Mouse (Mus musculus): ENCODE results near the gene Tmem125.
A peak's percentile ranks its signal among the peaks of the same experiment; 100 is the strongest.
"Not testable (repeated sequence)": the region's sequence is repeated elsewhere in the genome, so short reads cannot be mapped to it uniquely, and the experiment has no call there.

Gene Tmem125

GRCm38 (mm10) chr4:118543592-118544260, at the start of gene Tmem125:
Tmem125 (minus strand) TSS chr4:118544044.
- DNase-seq (ENCODE audit: low spot score in 2 of 2), result peak; percentile 22 to 26

- DNase-seq (ENCODE audit: low spot score in 2 of 2), result no peak
Observed at GRCm38 (mm10) chr4:118589733-118590130, 45.9 kb upstream of the Tmem125 start.

GRCm38 (mm10) chr4:118589053-118589732, 45.3 kb upstream of the Tmem125 start:
- DNase-seq (ENCODE audit: low spot score in 2 of 2), result no peak

- DNase-seq (ENCODE audit: low spot score in 2 of 2), result no peak
Observed at GRCm38 (mm10) chr4:118582629-118583028, 38.8 kb upstream of the Tmem125 start.

GRCm38 (mm10) chr4:118581508-118581907, 37.7 kb upstream of the Tmem125 start:
- no peak for DNase-seq (ENCODE audit: low spot score in 2 of 2)

GRCm38 (mm10) chr4:118579313-118579712, 35.5 kb upstream of the Tmem125 start:
- peak in 1 of 2 experiments; percentile 29 for DNase-seq (ENCODE audit: low spot score in 2 of 2)

GRCm38 (mm10) chr4:118576097-118576496, 32.3 kb upstream of the Tmem125 start:
- peak; percentile 94 to 95 for DNase-seq (ENCODE audit: low spot score in 2 of 2)

- DNase-seq (ENCODE audit: low spot score in 2 of 2), result peak; percentile 68 to 70
Observed at GRCm38 (mm10) chr4:118571441-118571840, 27.6 kb upstream of the Tmem125 start.

- DNase-seq (ENCODE audit: low spot score in 2 of 2), result no peak
Observed at GRCm38 (mm10) chr4:118569320-118569719, 25.5 kb upstream of the Tmem125 start.

- no peak for DNase-seq (ENCODE audit: low spot score in 2 of 2)
Observed at GRCm38 (mm10) chr4:118568709-118569108, 24.9 kb upstream of the Tmem125 start.

GRCm38 (mm10) chr4:118566161-118566676, 22.4 kb upstream of the Tmem125 start:
- peak; percentile 48 to 61 for DNase-seq (ENCODE audit: low spot score in 2 of 2)

GRCm38 (mm10) chr4:118564926-118565279, 21.1 kb upstream of the Tmem125 start:
- DNase-seq (ENCODE audit: low spot score in 2 of 2), result no peak

- DNase-seq (ENCODE audit: low spot score in 2 of 2), result no peak
Observed at GRCm38 (mm10) chr4:118564062-118564925, 20.4 kb upstream of the Tmem125 start.

- peak; percentile 34 to 35 for DNase-seq (ENCODE audit: low spot score in 2 of 2)
Observed at GRCm38 (mm10) chr4:118553039-118553649, 9.3 kb upstream of the Tmem125 start.

GRCm38 (mm10) chr4:118548130-118548480, 4.3 kb upstream of the Tmem125 start:
- not testable (repeated sequence) for DNase-seq (ENCODE audit: low spot score in 2 of 2)

- peak; percentile 37 to 74 for DNase-seq (ENCODE audit: low spot score in 2 of 2)
Observed at GRCm38 (mm10) chr4:118547424-118548129, 3.7 kb upstream of the Tmem125 start.

GRCm38 (mm10) chr4:118544441-118545127, 740 bp upstream of the Tmem125 start:
- no peak for DNase-seq (ENCODE audit: low spot score in 2 of 2)

- peak; percentile 62 to 68 for DNase-seq (ENCODE audit: low spot score in 2 of 2)
Observed at GRCm38 (mm10) chr4:118543158-118543530, 700 bp downstream of the Tmem125 start.

GRCm38 (mm10) chr4:118542510-118543157, 1.2 kb downstream of the Tmem125 start:
- no peak for DNase-seq (ENCODE audit: low spot score in 2 of 2)

GRCm38 (mm10) chr4:118539904-118540303, 3.9 kb downstream of the Tmem125 start:
- DNase-seq (ENCODE audit: low spot score in 2 of 2), result no peak

Measured in right cerebral cortex, adult 2 months (tissue).